Mouse (Mus musculus) cerebellum, adult 9-11 months (tissue): ENCODE measurements around the gene Fzr1.

Experiments used
- DNase-seq: peaks from one replicate; pipeline ENCODE4 v3.0.0; 2022

The Fzr1 gene

DNA sequence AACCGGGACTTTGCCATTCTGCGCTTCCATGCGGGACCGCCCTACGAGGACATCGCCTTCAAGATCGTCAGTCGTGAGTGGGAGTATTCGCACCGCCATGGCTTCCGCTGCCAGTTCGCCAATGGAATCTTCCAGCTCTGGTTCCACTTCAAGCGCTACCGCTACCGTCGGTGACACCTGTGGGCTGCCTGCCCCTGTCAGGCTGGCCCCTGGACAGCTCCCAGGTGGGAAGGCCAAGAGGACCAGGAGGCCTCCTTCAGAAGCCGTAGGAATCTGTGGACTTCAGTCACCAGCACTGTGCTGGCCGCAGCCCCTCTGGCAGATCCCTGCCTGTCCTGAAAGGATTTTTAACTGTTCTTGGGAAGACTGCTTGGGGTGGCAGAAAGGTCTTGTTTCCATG lies 52.5 kb downstream of the Fzr1 start:
- DNase-seq, result no peak

DNA sequence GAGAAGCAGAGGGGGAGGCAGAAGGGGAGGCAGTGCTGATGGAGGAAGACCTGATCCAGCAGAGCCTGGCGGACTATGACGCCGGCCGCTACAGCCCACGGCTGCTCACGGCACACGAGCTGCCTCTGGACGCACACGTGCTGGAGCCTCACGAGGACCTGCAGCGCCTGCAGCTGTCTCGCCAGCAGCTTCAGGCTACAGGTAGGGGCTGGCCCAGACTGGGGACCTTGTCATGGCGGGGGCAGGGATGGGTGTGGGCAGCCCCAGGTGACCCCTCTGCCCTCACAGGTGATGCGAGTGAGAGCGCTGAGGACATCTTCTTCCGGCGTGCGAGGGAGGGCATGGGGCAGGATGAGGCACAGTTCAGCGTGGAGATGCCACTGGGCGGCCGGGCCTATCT lies 53.1 kb downstream of the Fzr1 start:
- DNase-seq, result no peak

DNA sequence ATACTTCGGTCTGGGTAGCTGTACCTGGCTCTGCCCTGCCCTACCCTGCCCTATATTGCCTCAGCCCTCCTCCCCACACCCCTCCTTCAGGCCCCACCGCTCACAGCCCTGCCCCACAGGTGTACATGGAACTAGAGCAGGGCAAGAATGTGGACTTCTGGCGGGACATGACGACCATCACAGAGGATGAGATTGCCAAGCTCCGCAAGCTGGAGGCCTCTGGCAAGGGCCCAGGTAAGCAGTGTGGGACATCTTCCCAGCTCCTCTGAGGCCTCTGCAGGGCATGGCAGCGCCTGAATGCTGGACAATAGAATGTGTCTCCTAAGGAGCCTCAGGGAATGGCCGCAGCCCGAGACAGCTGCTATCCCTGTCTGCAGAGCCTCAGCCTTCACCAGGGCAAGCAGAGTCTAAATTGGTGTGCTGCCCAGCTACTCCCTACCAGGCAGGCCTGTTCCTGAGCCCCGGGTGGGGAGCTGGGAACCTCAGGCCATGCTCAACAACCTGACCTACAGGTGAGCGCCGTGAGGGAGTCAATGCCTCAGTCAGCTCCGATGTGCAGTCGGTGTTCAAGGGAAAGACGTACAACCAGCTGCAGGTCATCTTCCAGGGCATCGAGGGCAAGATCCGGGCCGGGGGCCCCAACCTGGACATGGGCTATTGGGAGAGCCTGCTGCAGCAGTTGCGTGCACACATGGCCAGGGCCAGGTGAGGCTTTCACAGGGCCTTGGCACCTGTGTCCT lies 54.4 kb downstream of the Fzr1 start:
- no peak for DNase-seq

DNA sequence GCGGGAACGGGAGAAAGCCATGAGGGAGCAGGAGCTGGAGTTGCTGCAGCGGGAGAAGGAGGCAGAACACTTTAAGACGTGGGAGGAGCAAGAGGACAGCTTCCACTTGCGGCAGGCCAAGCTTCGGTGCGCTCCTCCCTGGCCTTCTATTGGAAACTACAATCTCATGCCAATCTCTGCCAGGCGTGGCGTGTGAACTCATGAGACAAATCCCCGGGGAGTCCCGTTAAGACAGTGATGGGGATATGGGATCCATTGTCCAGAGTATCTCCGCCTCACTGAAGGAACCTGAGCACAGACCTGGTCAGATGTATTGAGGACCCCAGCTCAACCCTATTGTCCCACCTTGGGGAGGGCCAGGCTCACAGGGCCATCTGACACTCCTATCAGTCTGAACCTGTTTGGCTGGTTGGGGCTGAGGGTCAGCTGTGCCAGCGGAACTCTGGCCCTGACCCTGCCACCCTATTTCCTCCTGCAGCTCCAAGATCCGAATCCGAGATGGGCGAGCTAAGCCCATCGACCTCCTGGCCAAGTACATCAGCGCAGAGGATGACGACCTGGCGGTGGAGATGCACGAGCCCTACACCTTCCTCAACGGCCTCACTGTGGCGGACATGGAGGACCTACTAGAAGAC lies 55.1 kb downstream of the Fzr1 start:
- peak; percentile 56 for DNase-seq

DNA sequence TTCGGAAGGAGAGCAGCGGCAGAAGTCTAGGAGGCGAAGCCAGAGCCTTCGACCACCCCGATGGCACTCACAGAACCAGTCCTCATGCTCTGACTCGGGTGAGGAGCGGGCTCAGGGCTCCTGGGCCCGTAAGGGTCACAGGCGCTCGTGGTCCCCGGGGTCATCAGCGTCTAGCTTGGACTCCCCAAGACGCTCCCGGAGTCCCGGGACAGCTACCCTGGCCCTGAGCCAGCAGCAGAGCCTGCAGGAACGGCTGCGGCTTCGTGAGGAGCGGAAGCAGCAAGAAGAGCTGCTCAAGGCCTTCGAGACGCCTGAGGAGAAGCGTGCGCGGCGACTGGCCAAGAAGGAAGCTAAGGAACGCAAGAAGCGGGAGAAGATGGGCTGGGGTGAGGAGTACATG lies 55.9 kb downstream of the Fzr1 start:
- DNase-seq, result peak; percentile 76

DNA sequence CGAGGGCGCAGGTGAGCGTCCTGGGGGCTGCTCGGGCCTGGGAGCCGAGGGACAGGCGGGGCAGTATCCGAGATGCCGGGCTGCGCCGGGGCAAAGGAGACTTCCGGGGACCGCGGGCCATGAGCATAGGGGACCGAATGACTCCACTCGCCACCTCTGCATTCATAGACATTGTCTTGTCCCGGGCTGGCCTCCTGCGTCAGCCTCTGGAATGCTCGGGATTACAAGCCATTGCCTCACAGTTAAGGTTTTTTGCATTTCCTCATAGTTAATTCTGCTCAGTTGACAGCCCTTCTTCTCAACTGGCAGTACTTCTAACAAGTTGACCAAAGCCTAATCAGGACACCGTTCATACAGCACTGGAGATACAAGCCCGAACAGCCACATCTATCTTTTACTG lies 56.9 kb downstream of the Fzr1 start:
- no peak for DNase-seq

DNA sequence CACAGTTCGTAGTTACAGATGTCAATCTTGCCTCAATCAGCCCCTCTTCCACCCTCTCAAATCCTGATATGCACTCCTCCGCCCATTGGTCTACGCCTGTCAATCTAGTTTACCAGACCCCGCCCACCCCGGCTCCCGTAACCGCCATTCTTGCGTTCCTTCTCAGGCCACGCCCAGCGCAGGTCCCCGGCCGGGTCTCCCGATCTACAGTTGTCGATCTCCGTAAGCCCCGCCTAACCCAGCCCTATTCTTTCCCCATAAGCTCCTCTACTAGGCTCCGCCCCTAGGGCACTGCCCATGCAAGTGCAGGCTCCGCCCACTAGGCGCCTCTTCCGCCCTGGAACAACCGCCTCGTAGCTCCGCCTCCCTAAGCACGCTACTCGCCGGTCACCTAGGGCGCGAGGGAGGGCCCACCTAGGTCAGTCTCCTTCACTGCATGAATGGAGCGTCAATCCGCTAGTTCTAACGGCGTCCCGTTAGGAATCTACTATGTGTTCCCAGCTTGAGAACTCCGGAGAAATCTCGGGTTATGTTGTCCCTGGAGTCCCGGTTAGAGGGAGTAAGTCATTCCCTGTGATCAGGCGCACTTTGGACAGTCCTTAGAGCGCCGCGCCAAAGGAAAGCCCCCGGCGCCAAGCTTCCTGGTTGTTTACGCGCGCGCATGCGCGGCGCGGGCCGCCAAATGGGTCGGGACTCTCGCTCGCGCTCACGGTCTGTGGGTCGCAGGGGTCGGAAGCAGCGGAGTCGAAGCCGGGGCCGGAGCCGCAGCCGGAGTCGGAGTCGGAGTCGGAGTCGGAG lies 57.6 kb downstream of the Fzr1 start, which contains the start of gene Cactin:
Gene Cactin (plus strand): TSS at position 554 of the 798 bp plus-strand sequence.
- DNase-seq, result peak; percentile 100

DNA sequence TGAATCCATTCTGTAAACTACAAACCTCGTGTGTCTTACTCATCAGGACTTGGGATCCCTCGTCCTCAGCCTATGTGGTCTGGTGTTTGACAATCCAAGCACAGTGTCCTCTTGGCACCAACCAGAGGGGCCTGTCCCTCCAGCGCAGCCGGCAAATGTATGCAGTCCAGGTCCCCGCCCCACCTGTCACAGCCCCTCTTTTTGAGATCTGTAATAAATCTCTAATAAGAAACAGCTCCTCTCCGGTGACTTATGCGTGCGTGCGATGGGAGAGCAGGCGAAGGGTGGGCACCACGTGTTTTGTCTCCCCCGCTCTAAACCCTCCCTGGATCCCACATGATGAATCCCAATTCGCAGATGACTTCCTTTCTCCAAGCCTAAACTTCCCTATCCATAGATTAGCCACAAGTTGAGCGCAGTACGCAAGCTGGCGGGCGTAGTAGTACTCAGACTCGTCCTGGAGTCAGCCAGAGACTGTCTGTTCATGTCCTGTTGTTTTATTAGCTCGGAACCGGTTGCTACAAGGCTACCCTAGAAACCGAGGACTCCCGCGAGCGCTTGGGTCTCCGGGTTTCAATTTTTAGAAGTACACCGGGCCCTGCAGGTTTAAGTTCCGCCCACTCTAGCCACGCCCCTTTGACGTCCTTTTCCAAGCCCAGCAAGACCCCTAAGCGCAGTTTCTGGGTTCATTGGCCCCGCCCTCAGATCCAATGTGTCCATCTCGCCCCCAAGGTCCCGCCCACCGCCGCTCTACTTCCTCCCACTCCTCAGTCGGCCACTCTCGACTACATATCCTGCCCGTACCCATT lies 58.4 kb downstream of the Fzr1 start:
- peak; percentile 76 for DNase-seq

DNA sequence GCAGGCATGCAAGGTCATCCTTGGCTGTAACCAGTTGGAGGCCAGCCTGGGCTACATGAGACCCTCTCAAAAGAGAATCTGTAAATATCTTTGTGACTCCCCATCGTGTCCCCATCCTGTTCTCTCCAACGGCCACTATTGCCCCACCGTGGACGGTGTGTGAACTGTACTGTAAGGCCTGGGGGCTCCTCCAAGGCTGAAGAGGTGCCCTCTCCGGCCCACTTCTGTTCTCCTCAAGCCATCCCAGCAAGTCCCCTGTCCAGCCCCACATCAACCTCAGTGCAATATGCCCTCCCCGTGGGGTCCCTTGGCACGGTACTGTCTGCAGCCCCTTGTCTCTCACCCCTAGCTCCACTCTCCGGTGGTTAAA lies 59.0 kb downstream of the Fzr1 start:
- DNase-seq, result peak; percentile 77

DNA sequence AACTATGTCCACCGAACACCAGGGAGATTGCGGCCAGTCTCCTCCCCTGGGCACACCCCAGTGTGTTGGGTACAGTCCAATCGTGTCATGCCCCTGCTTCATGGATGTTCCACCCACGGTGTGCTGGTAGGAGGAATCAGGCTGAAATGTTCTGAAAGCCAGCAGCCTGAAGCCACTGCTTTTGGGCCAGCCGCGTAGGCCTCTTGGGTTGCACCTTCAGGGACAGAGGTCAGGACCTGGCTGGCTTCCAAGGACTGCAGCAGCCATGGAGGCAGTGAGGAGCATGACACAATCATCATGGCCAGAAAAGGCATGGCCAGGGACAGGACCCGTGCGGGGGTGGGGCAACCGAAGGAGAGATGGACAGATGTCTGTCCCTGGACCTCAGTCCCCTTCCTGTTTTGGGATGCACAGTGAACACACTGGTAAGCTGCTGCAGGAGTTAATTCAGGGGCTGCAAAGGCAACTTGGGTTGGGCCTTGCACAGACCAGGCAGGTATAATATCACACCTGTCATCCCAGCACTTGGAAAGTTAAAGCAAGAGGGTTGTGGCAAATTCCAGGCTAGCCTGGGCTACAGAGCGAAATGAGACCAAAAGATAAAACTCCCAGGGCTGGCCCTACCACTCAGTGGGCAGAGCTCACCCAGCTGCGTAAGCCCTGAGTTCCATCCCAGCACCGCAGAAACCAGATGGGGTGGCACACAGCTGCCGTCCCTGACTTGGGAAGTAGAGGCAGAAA lies 59.6 kb downstream of the Fzr1 start:
- peak; percentile 81 for DNase-seq

DNA sequence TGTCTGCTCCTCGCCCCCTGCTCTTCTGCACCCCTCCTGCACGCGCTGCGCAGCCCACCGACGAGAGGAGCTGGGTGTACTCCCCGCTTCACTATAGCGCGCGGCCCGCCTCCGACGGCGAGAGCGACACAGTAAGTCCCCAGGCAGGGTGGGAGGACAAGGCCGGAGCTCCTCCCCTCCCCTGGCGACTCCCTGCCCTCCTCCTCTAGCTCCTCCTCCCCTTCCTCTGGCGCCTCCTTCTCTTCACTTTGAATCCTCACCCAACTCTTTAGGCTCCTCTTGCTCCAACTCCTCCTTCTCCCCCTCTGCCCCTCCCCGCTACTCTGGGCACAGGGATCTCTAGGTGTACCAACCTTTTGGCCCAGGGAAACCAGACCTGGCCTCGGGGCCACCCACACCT lies 61.0 kb downstream of the Fzr1 start:
- DNase-seq, result peak; percentile 68

DNA sequence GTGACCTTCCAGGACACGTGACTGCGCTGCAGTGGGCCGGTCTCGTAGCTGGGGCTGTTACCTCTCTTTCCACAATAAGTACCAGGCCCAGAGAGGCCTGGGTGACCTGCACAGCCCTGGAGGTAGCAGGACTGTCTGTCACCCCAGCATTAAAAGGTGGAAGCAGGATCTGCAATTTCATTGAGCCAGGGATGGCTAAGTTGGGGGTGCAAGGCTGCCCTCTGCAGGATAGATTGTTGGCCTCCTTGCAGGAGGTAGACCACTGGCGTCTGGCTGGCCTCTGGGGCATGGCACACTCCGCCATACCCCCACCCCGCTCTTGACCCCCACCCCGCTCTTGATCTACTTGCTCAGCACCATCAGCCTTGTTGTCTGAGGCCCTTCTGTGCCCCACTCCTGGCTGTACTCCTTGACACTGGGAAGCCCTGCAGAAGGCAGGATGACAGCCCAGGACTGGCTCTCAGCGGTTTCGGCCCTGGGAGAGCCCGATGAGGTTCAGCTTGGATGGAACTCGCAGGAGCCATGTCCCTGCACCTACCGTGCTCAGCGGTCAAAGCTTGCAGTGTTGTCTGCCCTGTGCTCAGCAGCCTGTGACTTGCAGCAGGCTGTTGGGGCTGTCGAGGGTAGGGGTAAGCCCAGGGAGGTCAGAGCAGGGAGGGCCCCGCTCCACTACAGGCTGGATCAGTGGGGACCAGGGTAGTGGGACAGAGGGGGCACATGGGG lies 61.8 kb downstream of the Fzr1 start:
- DNase-seq, result no peak
